Mouse (Mus musculus): ENCODE results near the gene Gm13083.
"Not testable (repeated sequence)": the region's sequence is repeated elsewhere in the genome, so short reads cannot be mapped to it uniquely, and the experiment has no call there.

Gene Gm13083

DNA sequence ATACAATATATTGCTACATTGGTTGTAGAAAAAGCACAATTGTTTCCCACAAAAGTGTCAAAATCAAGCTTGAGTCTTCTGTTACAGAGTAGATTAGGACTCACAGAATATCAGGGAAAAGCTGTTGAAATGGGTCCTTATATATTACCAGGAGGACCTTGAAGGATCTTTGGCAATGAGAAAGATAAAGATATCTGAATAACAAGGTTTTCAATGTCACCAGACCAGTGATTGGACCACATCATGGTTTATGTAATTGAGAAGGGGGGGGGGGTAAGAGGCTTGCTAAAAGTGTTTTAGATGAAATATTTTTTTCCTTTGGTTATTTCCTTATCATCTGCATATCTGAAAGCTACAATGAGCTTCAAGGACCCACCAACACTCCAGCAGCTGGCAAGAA, at the start of gene Gm13083:
TSS of gene Gm13083 (plus strand) at position 301 of the 400 bp plus-strand sequence.
- not testable (repeated sequence) for DNase-seq (ENCODE audit: low spot score)

DNA sequence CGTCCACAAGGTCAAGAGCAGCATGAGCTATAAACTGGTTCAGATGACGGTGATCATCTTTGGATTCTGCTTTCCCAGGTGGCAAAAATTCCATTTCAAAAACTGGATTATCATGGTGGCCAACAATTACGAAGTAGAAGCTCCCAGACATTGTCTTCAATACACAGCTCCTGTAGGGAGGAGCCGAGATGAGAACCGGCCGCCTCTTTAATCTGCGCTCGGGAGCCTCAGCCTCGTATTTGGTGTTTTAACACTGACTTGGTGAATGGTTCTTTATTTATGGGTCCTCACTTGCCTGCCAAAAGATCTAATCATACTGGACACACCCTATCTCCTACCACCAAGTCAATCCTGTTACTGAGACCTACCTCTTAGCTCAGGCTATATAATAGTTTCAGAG, 2.9 kb upstream of the Gm13083 start:
- not testable (repeated sequence) for DNase-seq (ENCODE audit: low spot score)

DNA sequence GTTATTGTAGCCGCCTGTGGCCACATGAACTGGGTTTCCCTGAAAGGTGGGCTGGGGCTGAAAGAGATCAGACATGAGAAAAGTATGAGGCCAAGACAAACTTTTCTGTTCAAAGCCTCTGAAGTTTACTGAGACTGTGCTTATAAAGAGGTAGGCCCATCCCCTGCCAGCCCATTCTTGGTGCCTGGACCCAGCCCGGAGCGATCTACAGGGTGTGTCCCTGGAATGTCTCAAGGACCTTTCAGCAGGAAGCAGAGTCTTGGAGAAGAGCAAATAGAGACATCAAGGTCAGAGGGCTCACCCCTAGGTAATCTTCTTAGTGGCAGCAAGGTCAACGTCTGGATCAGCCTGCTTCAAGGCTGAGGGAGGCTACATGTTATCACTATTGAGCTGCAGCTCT, 3.3 kb downstream of the Gm13083 start:
- not testable (repeated sequence) for DNase-seq (ENCODE audit: low spot score)

DNA sequence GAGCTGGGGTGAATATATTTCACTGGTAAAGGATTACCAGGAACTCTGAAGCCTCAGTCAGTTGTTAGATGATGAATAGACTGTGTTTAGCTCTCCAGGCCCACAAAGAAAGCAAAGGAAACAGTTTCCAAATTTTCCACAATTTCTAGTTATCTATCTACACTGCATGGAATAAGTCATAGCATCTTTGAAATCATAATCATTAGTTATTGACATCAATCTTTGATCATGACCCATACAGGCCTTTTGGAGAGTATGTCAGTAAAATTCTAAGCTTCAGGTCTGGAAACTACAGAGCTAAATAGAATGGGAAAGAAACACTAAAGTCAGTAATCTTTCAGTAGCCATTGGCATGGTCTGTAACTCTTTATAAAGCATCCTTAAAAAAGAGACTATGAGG, 42.3 kb downstream of the Gm13083 start, which contains the start of gene Gm13088:
TSS of gene Gm13088 (minus strand) at position 101 of the 400 bp plus-strand sequence.
- not testable (repeated sequence) for DNase-seq (ENCODE audit: low spot score)

Measured in testis, postnatal 10 days (tissue).